Mouse (Mus musculus): Measurements from ENCODE around the gene Nfic.
"Not testable (repeated sequence)": the region's sequence is repeated elsewhere in the genome, so short reads cannot be mapped to it uniquely, and the experiment has no call there.

The Nfic gene

GRCm38 (mm10) chr10:81458267-81458666 is 2.8 kb upstream of the Nfic start:
- DNase-seq: no peak

- DNase-seq: no peak
These were observed 2.2 kb upstream of the Nfic start for GRCm38 (mm10) chr10:81457624-81458023.

GRCm38 (mm10) chr10:81456983-81457563 is 1.6 kb upstream of the Nfic start:
- no peak for DNase-seq

GRCm38 (mm10) chr10:81454106-81454505 is 1.3 kb downstream of the Nfic start:
- no peak for DNase-seq

- DNase-seq: no peak
These were observed 2.5 kb downstream of the Nfic start for GRCm38 (mm10) chr10:81452947-81453288.

- DNase-seq: no peak
These were observed 3.0 kb downstream of the Nfic start for GRCm38 (mm10) chr10:81452237-81452946.

GRCm38 (mm10) chr10:81451365-81451745 is 4.1 kb downstream of the Nfic start:
- DNase-seq: no peak

- no peak for DNase-seq
These were observed 4.6 kb downstream of the Nfic start for GRCm38 (mm10) chr10:81450641-81451364.

GRCm38 (mm10) chr10:81450140-81450539 is 5.3 kb downstream of the Nfic start:
- peak; percentile 90 for DNase-seq

GRCm38 (mm10) chr10:81445516-81445915 is 9.9 kb downstream of the Nfic start:
- DNase-seq: not testable (repeated sequence)

- peak; percentile 33 for DNase-seq
These were observed 14.4 kb downstream of the Nfic start for GRCm38 (mm10) chr10:81441019-81441418.

- DNase-seq: peak; percentile 96
These were observed 20.0 kb downstream of the Nfic start for GRCm38 (mm10) chr10:81435436-81435835.

- DNase-seq: peak; percentile 47
These were observed 20.8 kb downstream of the Nfic start for GRCm38 (mm10) chr10:81434361-81435263.

- peak; percentile 58 for DNase-seq
These were observed 21.7 kb downstream of the Nfic start for GRCm38 (mm10) chr10:81433541-81434289.

- DNase-seq: peak; percentile 98
These were observed 22.6 kb downstream of the Nfic start for GRCm38 (mm10) chr10:81432868-81433262.

- peak; percentile 66 for DNase-seq
These were observed 23.1 kb downstream of the Nfic start for GRCm38 (mm10) chr10:81432169-81432867.

GRCm38 (mm10) chr10:81431526-81432168 is 23.8 kb downstream of the Nfic start:
- peak; percentile 95 for DNase-seq

- peak; percentile 77 for DNase-seq
These were observed 24.5 kb downstream of the Nfic start for GRCm38 (mm10) chr10:81430831-81431525.

- peak; percentile 82 for DNase-seq
These were observed 25.1 kb downstream of the Nfic start for GRCm38 (mm10) chr10:81430141-81430830.

- DNase-seq: peak; percentile 98
These were observed 25.8 kb downstream of the Nfic start for GRCm38 (mm10) chr10:81429605-81430061.
